Mouse (Mus musculus) neutrophil, adult 83 days (primary cell): ENCODE data around the gene Mgat5b. TPM values are rescaled to one million over a fixed set of nuclear protein-coding genes. Genes with fewer than 3 reads are reported as not detected.

Experiments
- total RNA-seq, 2 experiments: library from RNA; stranded (reverse); gene quantifications; one replicate each; pipeline ENCODE4 v1.2.4; 2023

Gene Mgat5b
- under 1 TPM in 1 of 2 experiments, not detected in 1; 0.13 TPM for total RNA-seq

GRCm38 (mm10) chr11:116918323-116919185 is at the start of gene Mgat5b:
Mgat5b (plus strand) TSS chr11:116918863.

Other genes with a start within 250 kb of the Mgat5b start
- gene St6galnac1, start 143.4 kb upstream of the Mgat5b start, total RNA-seq = not detected
- 1 to 10 TPM in 1 of 2 experiments, under 1 TPM in 1; 0.99 to 1.6 TPM for gene Mxra7, start 90.8 kb upstream of the Mgat5b start, total RNA-seq
- gene Mettl23, start 75.6 kb upstream of the Mgat5b start, total RNA-seq = 10 to 100 TPM; 18.2 to 22.1 TPM
- 10 to 100 TPM; 48.3 to 68.8 TPM for gene Jmjd6, start 75.4 kb upstream of the Mgat5b start, total RNA-seq
- 10 to 100 TPM; 23.8 to 29.7 TPM for gene Mfsd11, start 66.4 kb upstream of the Mgat5b start, total RNA-seq
- gene Srsf2, start 65.8 kb upstream of the Mgat5b start, total RNA-seq = 100 to 1,000 TPM; 276 to 298 TPM
- gene Sec14l1, start 196.3 kb downstream of the Mgat5b start, total RNA-seq = 10 to 100 TPM; 71.0 to 91.7 TPM